Mouse (Mus musculus): ENCODE results near the gene Khdrbs1. TPM values are rescaled to one million over a fixed set of nuclear protein-coding genes. Genes with fewer than 3 reads are reported as not detected.

The Khdrbs1 gene
- polyA plus RNA-seq, 1 experiment from 2014 or later, result 93.1 TPM

DNA sequence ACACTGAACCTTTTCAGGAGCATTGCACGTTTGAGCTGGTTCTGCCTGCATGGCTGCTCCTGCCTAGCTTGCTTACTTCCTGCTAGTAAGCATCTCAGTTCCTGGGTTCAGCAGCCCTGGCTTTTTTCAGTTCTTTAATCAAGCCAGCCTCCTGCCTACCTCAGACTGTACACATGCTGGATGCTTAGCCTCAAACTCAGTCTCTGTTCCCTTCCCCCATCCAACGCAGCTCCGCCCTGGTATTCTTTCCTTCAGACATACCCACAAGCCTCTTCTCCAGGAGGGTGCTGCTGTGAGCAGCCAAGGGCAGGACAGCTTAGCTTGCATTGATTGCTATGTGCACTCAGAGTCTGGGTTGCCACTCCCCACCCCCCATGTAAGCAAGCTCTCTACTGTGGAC is 12.6 kb upstream of the Khdrbs1 start:
- Histone ChIP-seq H3K4me1 (replicated peaks; ENCODE audit: control insufficient read depth, insufficient read depth, low read length) (no peaks in the 10 kb centered on the region), H3K4me3 (ENCODE audit: low read length) (no peak overlapping the region), H3K9me3 (ENCODE audit: control insufficient read depth, low read length) (no peaks in the 10 kb centered on the region), H3K27me3 (ENCODE audit: control insufficient read depth, insufficient read depth, low read depth, low read length) (no peaks in the 10 kb centered on the region; the same call in 1 of the 2 replicates), H3K27ac (ENCODE audit: low read length) (no peak overlapping the region), H3K36me3 (ENCODE audit: control insufficient read depth, insufficient read depth, low read length) (no peaks in the 10 kb centered on the region), H3K9ac (ENCODE audit: low read length) (no peak overlapping the region), H3K4me2 (ENCODE audit: low read depth, low read length) (no peak overlapping the region)
- WGBS, result 54% methylated on average over 3 of the region's 3 CpGs
- no peak for ATAC-seq (ENCODE audit: low read depth)

GRCm38 (mm10) chr4:129750430-129750829 is 8.3 kb upstream of the Khdrbs1 start:
- no peaks in the 10 kb centered on the region for H3K4me1 ChIP-seq (replicated peaks; ENCODE audit: control insufficient read depth, insufficient read depth, low read length)
- 23% methylated on average over 5 of the region's 5 CpGs for WGBS
- H3K27ac ChIP-seq (ENCODE audit: low read length), result no peak overlapping the region
- no peaks in the 10 kb centered on the region for H3K9me3 ChIP-seq (ENCODE audit: control insufficient read depth, low read length)
- ATAC-seq (ENCODE audit: low read depth), result no peak
- H3K27me3 ChIP-seq (ENCODE audit: control insufficient read depth, insufficient read depth, low read depth, low read length), result no peaks in the 10 kb centered on the region; the same call in 1 of the 2 replicates
- H3K4me2 ChIP-seq (ENCODE audit: low read depth, low read length), result no peak overlapping the region
- H3K4me3 ChIP-seq (ENCODE audit: low read length), result no peak overlapping the region
- no peak overlapping the region for H3K9ac ChIP-seq (ENCODE audit: low read length)
- no peaks in the 10 kb centered on the region for H3K36me3 ChIP-seq (ENCODE audit: control insufficient read depth, insufficient read depth, low read length)

DNA sequence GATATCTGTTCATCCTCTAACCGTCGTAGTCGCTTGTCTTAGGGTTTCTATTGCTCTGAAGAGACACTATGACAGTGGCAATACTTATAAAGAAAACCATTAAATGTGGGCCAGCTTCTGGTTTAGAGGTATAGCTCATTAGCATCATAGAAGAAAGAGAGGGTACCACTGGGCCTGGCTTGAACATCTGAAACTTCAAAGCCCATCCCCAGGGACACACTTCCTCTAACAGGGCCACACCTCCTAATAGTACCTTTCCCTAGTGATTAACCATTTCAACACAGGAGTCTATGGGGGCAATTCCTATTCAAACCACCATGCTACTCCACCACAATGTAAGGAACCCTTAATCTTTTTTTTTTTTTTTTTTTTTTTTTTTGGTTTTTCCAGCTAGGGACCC is 4.5 kb upstream of the Khdrbs1 start:
- H3K4me1 ChIP-seq (replicated peaks; ENCODE audit: control insufficient read depth, insufficient read depth, low read length), result peaks cover 6% of the 10 kb centered on the region; the same call in 1 of the 2 replicates
- H3K27ac ChIP-seq (ENCODE audit: low read length), result no peak overlapping the region
- no peaks in the 10 kb centered on the region; the same call in 1 of the 2 replicates for H3K27me3 ChIP-seq (ENCODE audit: control insufficient read depth, insufficient read depth, low read depth, low read length)
- no peaks in the 10 kb centered on the region for H3K9me3 ChIP-seq (ENCODE audit: control insufficient read depth, low read length)
- 80% methylated on average over 3 of the region's 3 CpGs for WGBS
- H3K36me3 ChIP-seq (ENCODE audit: control insufficient read depth, insufficient read depth, low read length), result no peaks in the 10 kb centered on the region
- H3K4me2 ChIP-seq (ENCODE audit: low read depth, low read length), result no peak overlapping the region
- H3K4me3 ChIP-seq (ENCODE audit: low read length), result no peak overlapping the region
- ATAC-seq (ENCODE audit: low read depth), result no peak
- no peak overlapping the region for H3K9ac ChIP-seq (ENCODE audit: low read length)

- Histone ChIP-seq H3K9me3 (ENCODE audit: control insufficient read depth, low read length) (no peaks in the 10 kb centered on the region), H3K4me2 (ENCODE audit: low read depth, low read length) (no peak overlapping the region), H3K27me3 (ENCODE audit: control insufficient read depth, insufficient read depth, low read depth, low read length) (no peaks in the 10 kb centered on the region; the same call in 1 of the 2 replicates), H3K4me3 (ENCODE audit: low read length) (no peak overlapping the region), H3K27ac (ENCODE audit: low read length) (no peak overlapping the region), H3K36me3 (ENCODE audit: control insufficient read depth, insufficient read depth, low read length) (no peaks in the 10 kb centered on the region), H3K9ac (ENCODE audit: low read length) (no peak overlapping the region), H3K4me1 (replicated peaks; ENCODE audit: control insufficient read depth, insufficient read depth, low read length) (peaks cover 6% of the 10 kb centered on the region; the same call in 1 of the 2 replicates)
- no peak for ATAC-seq (ENCODE audit: low read depth)
- WGBS, result 76% methylated on average over 1 of the region's 1 CpGs
Measured at GRCm38 (mm10) chr4:129746106-129746505, 4.0 kb upstream of the Khdrbs1 start.

DNA sequence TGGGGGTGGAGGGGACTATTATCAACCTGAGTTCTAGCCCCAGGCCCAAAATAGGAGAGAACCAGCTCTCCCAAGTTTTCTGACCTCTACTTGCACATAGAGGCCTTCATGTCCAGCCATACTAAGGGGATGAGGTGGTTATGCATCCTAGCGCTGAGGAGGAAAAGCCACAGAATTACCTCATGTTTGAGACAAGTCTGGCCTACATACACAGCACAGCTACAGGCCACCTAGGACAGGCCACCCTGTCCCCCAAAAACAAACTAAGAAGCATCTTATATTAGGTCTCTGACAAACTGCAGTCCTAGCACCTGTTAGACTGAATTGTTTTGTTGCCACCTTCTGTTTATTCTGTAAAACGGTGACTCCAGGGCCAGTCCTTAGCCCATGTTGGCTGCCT is 1.4 kb upstream of the Khdrbs1 start:
- Histone ChIP-seq H3K9me3 (ENCODE audit: control insufficient read depth, low read length) (no peaks in the 10 kb centered on the region), H3K9ac (ENCODE audit: low read length) (peak overlapping the region; percentile 90)
- WGBS, result 35% methylated on average over 2 of the region's 2 CpGs

DNA sequence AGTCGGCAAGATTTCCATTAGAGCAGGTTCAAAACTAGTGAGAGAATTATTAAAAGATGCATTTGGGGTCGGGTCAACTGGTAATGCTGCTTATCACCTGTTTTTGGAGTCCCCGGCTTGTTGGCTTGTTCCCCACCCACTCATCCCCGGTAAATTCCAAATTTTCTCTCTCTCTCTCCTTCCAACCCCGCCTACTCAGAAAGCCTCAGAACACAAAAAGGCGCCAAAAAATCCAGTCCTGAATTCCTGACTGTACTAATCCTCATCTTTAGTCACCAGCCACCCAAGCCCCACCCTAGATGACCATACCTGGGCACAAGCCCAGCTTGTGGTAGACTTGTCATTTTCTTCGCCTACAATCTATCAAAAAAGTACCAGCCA is 897 bp upstream of the Khdrbs1 start:
- 5% methylated on average over 7 of the region's 7 CpGs for WGBS
- Histone ChIP-seq H3K27ac (ENCODE audit: low read length) (peak overlapping the region; percentile 99), H3K9ac (ENCODE audit: low read length) (peak overlapping the region; percentile 90), H3K4me1 (replicated peaks; ENCODE audit: control insufficient read depth, insufficient read depth, low read length) (peaks cover 21% of the 10 kb centered on the region), H3K4me2 (ENCODE audit: low read depth, low read length) (peak overlapping the region; percentile 68), H3K9me3 (ENCODE audit: control insufficient read depth, low read length) (no peaks in the 10 kb centered on the region), H3K36me3 (ENCODE audit: control insufficient read depth, insufficient read depth, low read length) (no peaks in the 10 kb centered on the region), H3K27me3 (ENCODE audit: control insufficient read depth, insufficient read depth, low read depth, low read length) (no peaks in the 10 kb centered on the region), H3K4me3 (ENCODE audit: low read length) (peak overlapping the region; percentile 100)
- no peak for ATAC-seq (ENCODE audit: low read depth)

More for the DNA sequence above, 1.4 kb upstream of the Khdrbs1 start:
- Histone ChIP-seq H3K4me2 (ENCODE audit: low read depth, low read length) (peak overlapping the region; percentile 68), H3K36me3 (ENCODE audit: control insufficient read depth, insufficient read depth, low read length) (no peaks in the 10 kb centered on the region), H3K27ac (ENCODE audit: low read length) (peak overlapping the region; percentile 99), H3K27me3 (ENCODE audit: control insufficient read depth, insufficient read depth, low read depth, low read length) (no peaks in the 10 kb centered on the region), H3K4me1 (replicated peaks; ENCODE audit: control insufficient read depth, insufficient read depth, low read length) (peaks cover 21% of the 10 kb centered on the region), H3K4me3 (ENCODE audit: low read length) (peak overlapping the region; percentile 100)
- no peak for ATAC-seq (ENCODE audit: low read depth)

DNA sequence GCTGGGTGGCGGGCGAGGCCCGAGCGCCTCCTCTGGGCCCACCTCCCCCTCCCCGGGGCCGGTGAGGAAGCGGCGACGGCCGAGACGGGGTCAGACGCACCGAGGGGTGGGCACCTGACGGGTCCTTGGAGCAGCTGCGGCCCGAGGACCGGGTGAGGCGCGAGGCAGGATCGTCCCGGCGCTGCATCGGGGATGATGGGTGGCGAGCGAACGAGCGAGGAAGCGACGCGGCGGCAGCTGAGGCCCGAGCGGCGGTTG is 200 bp downstream of the Khdrbs1 start:
- 0% methylated on average over 27 of the region's 34 CpGs for WGBS
- Histone ChIP-seq H3K9me3 (ENCODE audit: control insufficient read depth, low read length) (no peaks in the 10 kb centered on the region), H3K27ac (ENCODE audit: low read length) (peak overlapping the region; percentile 96), H3K4me1 (replicated peaks; ENCODE audit: control insufficient read depth, insufficient read depth, low read length) (peaks cover 26% of the 10 kb centered on the region), H3K4me2 (ENCODE audit: low read depth, low read length) (peak overlapping the region; percentile 64), H3K27me3 (ENCODE audit: control insufficient read depth, insufficient read depth, low read depth, low read length) (no peaks in the 10 kb centered on the region), H3K9ac (ENCODE audit: low read length) (peak overlapping the region; percentile 100), H3K36me3 (ENCODE audit: control insufficient read depth, insufficient read depth, low read length) (no peaks in the 10 kb centered on the region), H3K4me3 (ENCODE audit: low read length) (peak overlapping the region; percentile 100)
- ATAC-seq (ENCODE audit: low read depth), result peak; percentile 46

GRCm38 (mm10) chr4:129741251-129741973 is 691 bp downstream of the Khdrbs1 start:
- H3K9me3 ChIP-seq (ENCODE audit: control insufficient read depth, low read length), result no peaks in the 10 kb centered on the region
- no peaks in the 10 kb centered on the region for H3K36me3 ChIP-seq (ENCODE audit: control insufficient read depth, insufficient read depth, low read length)
- under 1% methylated on average over 60 of the region's 62 CpGs for WGBS
- H3K27me3 ChIP-seq (ENCODE audit: control insufficient read depth, insufficient read depth, low read depth, low read length), result no peaks in the 10 kb centered on the region
- H3K9ac ChIP-seq (ENCODE audit: low read length), result peak overlapping the region; percentile 100
- peaks cover 28% of the 10 kb centered on the region for H3K4me1 ChIP-seq (replicated peaks; ENCODE audit: control insufficient read depth, insufficient read depth, low read length)
- H3K4me2 ChIP-seq (ENCODE audit: low read depth, low read length), result peak overlapping the region; percentile 64
- peak overlapping the region; percentile 100 for H3K4me3 ChIP-seq (ENCODE audit: low read length)
- peak overlapping the region; percentile 96 for H3K27ac ChIP-seq (ENCODE audit: low read length)
- ATAC-seq (ENCODE audit: low read depth), result peak; percentile 2; the same call in 1 of the 2 replicates

GRCm38 (mm10) chr4:129739111-129739645 is 2.9 kb downstream of the Khdrbs1 start:
- no peak overlapping the region for H3K4me3 ChIP-seq (ENCODE audit: low read length)

More at GRCm38 (mm10) chr4:129739111-129739645, 2.9 kb downstream of the Khdrbs1 start:
- Histone ChIP-seq H3K4me1 (replicated peaks; ENCODE audit: control insufficient read depth, insufficient read depth, low read length) (peaks cover 31% of the 10 kb centered on the region), H3K27me3 (ENCODE audit: control insufficient read depth, insufficient read depth, low read depth, low read length) (no peaks in the 10 kb centered on the region), H3K9ac (ENCODE audit: low read length) (no peak overlapping the region), H3K9me3 (ENCODE audit: control insufficient read depth, low read length) (no peaks in the 10 kb centered on the region), H3K27ac (ENCODE audit: low read length) (no peak overlapping the region), H3K4me2 (ENCODE audit: low read depth, low read length) (peak overlapping the region; percentile 64), H3K36me3 (ENCODE audit: control insufficient read depth, insufficient read depth, low read length) (no peaks in the 10 kb centered on the region)
- WGBS, result 54% methylated on average over 4 of the region's 4 CpGs
- no peak for ATAC-seq (ENCODE audit: low read depth)
